In genomic region chr11:88560634-88561033, GRCm38 (mm10) we compare ENCODE assay signal across 12 mouse cellular contexts.
DNase-seq lines count a peak whose midpoint lies in the region; ATAC-seq and TF ChIP-seq lines count a peak whose summit lies in the region.
"Had no signal": no experiment of that assay in that cellular context is flagged by ENCODE, and none has a peak within 500 bp of the region (broad histone marks: within the 10 kb centered on the region; RNA-seq: fewer than 3 reads in every experiment).

No protein-coding gene starts in this region.

- H3K9me3 ChIP-seq in kidney, embryonic 14.5 days (ENCODE audit: control insufficient read depth, low read length) = no peaks in the 10 kb centered on the region
- no peaks in the 10 kb centered on the region for H3K9me3 ChIP-seq in E14TG2a.4 (ENCODE audit: low read length)
- no peaks in the 10 kb centered on the region for H3K9me3 ChIP-seq in ES-Bruce4 (replicated peaks; ENCODE audit: control insufficient read depth, insufficient read depth, low read length, poor library complexity, severe bottlenecking)
- no peaks in the 10 kb centered on the region for H3K9me3 ChIP-seq in intestine, embryonic 16.5 days (ENCODE audit: control insufficient read depth, low read length)
- H3K9me3 ChIP-seq: embryonic facial prominence, embryonic 15.5 days; megakaryocyte, embryonic 14.5 days had no signal

- peaks cover 60% of the 10 kb centered on the region for H3K4me1 ChIP-seq in kidney, embryonic 14.5 days (ENCODE audit: control insufficient read depth, insufficient read depth, low read length)
- peaks cover 92% of the 10 kb centered on the region for H3K4me1 ChIP-seq in E14TG2a.4 (replicated peaks; ENCODE audit: low read depth, low read length)
- peaks cover 21% of the 10 kb centered on the region for H3K4me1 ChIP-seq in ES-Bruce4 (ENCODE audit: control insufficient read depth, insufficient read depth, low read length)
- H3K4me1 ChIP-seq in intestine, embryonic 16.5 days (ENCODE audit: control insufficient read depth, insufficient read depth, low read length) = peaks cover 49% of the 10 kb centered on the region

- no peak for DNase-seq in kidney, postnatal 25 days
- DNase-seq in adrenal gland, postnatal 10 days = no peak
- no peak for DNase-seq in urinary bladder, adult 2 months (ENCODE audit: low spot score)
- DNase-seq: adrenal gland, postnatal 14 days; cerebellum, adult 2 months; kidney, postnatal 14 days had no signal

- no peak for TF ChIP-seq POLR2A in ES-Bruce4 (IDR thresholded peaks at IDR 0.05; ENCODE audit: insufficient read depth, low read length)

- no peak for TF ChIP-seq CTCF in E14TG2a.4 (conservative IDR thresholded peaks at IDR 0.05; ENCODE audit: low read length)
- no peak for TF ChIP-seq CTCF in ES-Bruce4 (IDR thresholded peaks at IDR 0.05; ENCODE audit: low read depth, low read length)

- no peaks in the 10 kb centered on the region for H3K27me3 ChIP-seq in kidney, embryonic 14.5 days (ENCODE audit: control insufficient read depth, insufficient read depth, low read length)
- H3K27me3 ChIP-seq in E14TG2a.4 (ENCODE audit: insufficient read depth, low read length) (no peaks in the 10 kb centered on the region), ES-Bruce4 (ENCODE audit: control insufficient read depth, insufficient read depth, low read length, poor library complexity, severe bottlenecking) (no peaks in the 10 kb centered on the region)
- no peaks in the 10 kb centered on the region for H3K27me3 ChIP-seq in intestine, embryonic 16.5 days (replicated peaks; ENCODE audit: control insufficient read depth, insufficient read depth, low read length)
- H3K27me3 ChIP-seq: embryonic facial prominence, embryonic 15.5 days; megakaryocyte, embryonic 14.5 days had no signal

- peak overlapping the region; percentile 49; the same call in 1 of the 2 replicates for H3K27ac ChIP-seq in kidney, embryonic 14.5 days (ENCODE audit: low read depth, low read length)
- H3K27ac ChIP-seq in ES-Bruce4 (ENCODE audit: insufficient read depth, low read length) = peak overlapping the region; percentile 29; the same call in 1 of the 2 replicates
- peak overlapping the region; percentile 43 for H3K27ac ChIP-seq in intestine, embryonic 16.5 days (ENCODE audit: low read length)

- peaks cover 6% of the 10 kb centered on the region; the same call in 1 of the 2 replicates for H3K36me3 ChIP-seq in kidney, embryonic 14.5 days (ENCODE audit: control insufficient read depth, insufficient read depth, low read length)
- H3K36me3 ChIP-seq in E14TG2a.4 (ENCODE audit: insufficient read depth, low read length) = peaks cover 15% of the 10 kb centered on the region
- no peaks in the 10 kb centered on the region for H3K36me3 ChIP-seq in ES-Bruce4 (ENCODE audit: control insufficient read depth, insufficient read depth, low read length, poor library complexity, severe bottlenecking)
- H3K36me3 ChIP-seq in intestine, embryonic 16.5 days (ENCODE audit: control insufficient read depth, insufficient read depth, low read length) = no peaks in the 10 kb centered on the region
- H3K36me3 ChIP-seq: embryonic facial prominence, embryonic 15.5 days had no signal

- H3K4me3 ChIP-seq in kidney, embryonic 14.5 days (ENCODE audit: low read length) = no peak overlapping the region
- H3K4me3 ChIP-seq in E14TG2a.4 (replicated peaks; ENCODE audit: low read length) (peak overlapping the region; percentile 59), ES-Bruce4 (ENCODE audit: low read depth, low read length) (no peak overlapping the region)
- no peak overlapping the region for H3K4me3 ChIP-seq in intestine, embryonic 16.5 days (ENCODE audit: low read length)
- H3K4me3 ChIP-seq: embryonic facial prominence, embryonic 15.5 days; megakaryocyte, embryonic 14.5 days had no signal

- no peak overlapping the region for H3K9ac ChIP-seq in kidney, embryonic 14.5 days (ENCODE audit: low read depth, low read length)
- no peak overlapping the region for H3K9ac ChIP-seq in ES-Bruce4 (ENCODE audit: low read depth, poor library complexity, severe bottlenecking)
- 0 out of 2 replicates have a peak overlapping the region, but pooled peaks have one; percentile 39 for H3K9ac ChIP-seq in intestine, embryonic 16.5 days (ENCODE audit: low read depth, low read length)
- H3K9ac ChIP-seq: embryonic facial prominence, embryonic 15.5 days had no signal

- ATAC-seq in kidney, embryonic 14.5 days (ENCODE audit: low FRiP score, low TSS enrichment) = no peak
- no peak for ATAC-seq in intestine, embryonic 16.5 days

- no peak overlapping the region for H3K4me2 ChIP-seq in kidney, embryonic 14.5 days (replicated peaks; ENCODE audit: low read depth, low read length)
- peak overlapping the region; percentile 2; the same call in 1 of the 2 replicates for H3K4me2 ChIP-seq in intestine, embryonic 16.5 days (ENCODE audit: low read depth, low read length)
- H3K4me2 ChIP-seq: embryonic facial prominence, embryonic 15.5 days had no signal

- no peak for TF ChIP-seq EP300 in ES-Bruce4 (IDR thresholded peaks at IDR 0.05; ENCODE audit: insufficient read depth, low read depth, low read length)

- 81% methylated on average over 9 of the region's 9 CpGs for WGBS in kidney, embryonic 14.5 days
- 70% methylated on average over 9 of the region's 9 CpGs for WGBS in intestine, embryonic 16.5 days
